Mouse (Mus musculus): ENCODE measurements around the gene Nlk.

DNA sequence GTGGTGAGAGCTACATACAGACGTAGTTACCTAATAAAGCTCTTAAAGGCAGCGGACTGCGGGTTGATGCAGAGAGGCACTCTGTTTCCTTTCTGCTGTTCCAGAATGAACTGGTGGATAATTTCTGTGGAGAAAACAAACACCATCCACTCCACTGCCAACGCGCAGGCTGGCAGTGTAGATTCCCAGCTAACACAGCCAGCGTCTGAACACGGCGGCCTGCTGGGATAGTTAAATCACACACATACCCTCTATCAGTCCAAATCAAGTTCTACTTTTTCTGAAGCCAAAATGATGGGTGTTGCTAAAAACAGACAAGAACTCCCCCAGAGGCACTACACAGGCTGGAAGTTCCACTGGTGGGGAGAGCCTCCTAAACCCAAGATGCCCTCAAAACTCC, 125.7 kb downstream of the Nlk start:
- TF ChIP-seq POLR2A (IDR thresholded peaks at IDR 0.05; ENCODE audit: borderline replicate concordance, low read depth, low read length) (no peak), CTCF (IDR thresholded peaks at IDR 0.05; ENCODE audit: low read depth, low read length) (no peak)

Data from bone marrow macrophage, adult 2 months (primary cell).